Mouse (Mus musculus): Measurements from ENCODE around the gene Mrc1. TPM values are rescaled to one million over a fixed set of nuclear protein-coding genes. Genes with fewer than 3 reads are reported as not detected.
A peak's percentile ranks its signal among the peaks of the same experiment; 100 is the strongest.

Mrc1 gene
- polyA plus RNA-seq, 1 experiment from 2014 or later, result 6.1 TPM

- Histone ChIP-seq H3K4me3 (replicated peaks) (no peak overlapping the region), H3K4me2 (no peak overlapping the region), H3K9ac (no peak overlapping the region), H3K36me3 (no peaks in the 10 kb centered on the region), H3K9me3 (replicated peaks) (no peaks in the 10 kb centered on the region), H3K4me1 (replicated peaks) (no peaks in the 10 kb centered on the region), H3K27ac (no peak overlapping the region), H3K27me3 (no peaks in the 10 kb centered on the region)
- ATAC-seq (ENCODE audit: low read depth) (no peak), DNase-seq (no peak)
- WGBS (ENCODE audit: insufficient replicate concordance), result 70% methylated on average over 3 of the region's 3 CpGs
Measured at GRCm38 (mm10) chr2:14214764-14215163, 14.4 kb upstream of the Mrc1 start.

GRCm38 (mm10) chr2:14216653-14217052 lies 12.5 kb upstream of the Mrc1 start:
- H3K36me3 ChIP-seq, result no peaks in the 10 kb centered on the region
- no peaks in the 10 kb centered on the region for H3K9me3 ChIP-seq (replicated peaks)
- H3K4me2 ChIP-seq, result no peak overlapping the region
- no peak for DNase-seq
- H3K4me1 ChIP-seq (replicated peaks), result no peaks in the 10 kb centered on the region
- no peak overlapping the region for H3K4me3 ChIP-seq (replicated peaks)
- 53% methylated on average over 3 of the region's 3 CpGs for WGBS (ENCODE audit: insufficient replicate concordance)
- H3K27ac ChIP-seq, result no peak overlapping the region
- H3K27me3 ChIP-seq, result no peaks in the 10 kb centered on the region
- H3K9ac ChIP-seq, result no peak overlapping the region
- ATAC-seq (ENCODE audit: low read depth), result no peak

- H3K36me3 ChIP-seq, result no peaks in the 10 kb centered on the region
- no peak overlapping the region for H3K27ac ChIP-seq
- ATAC-seq (ENCODE audit: low read depth) (no peak), DNase-seq (no peak)
- H3K4me3 ChIP-seq (replicated peaks), result no peak overlapping the region
- 66% methylated on average over 6 of the region's 6 CpGs for WGBS (ENCODE audit: insufficient replicate concordance)
- H3K27me3 ChIP-seq, result no peaks in the 10 kb centered on the region
- H3K9me3 ChIP-seq (replicated peaks), result no peaks in the 10 kb centered on the region
- H3K9ac ChIP-seq, result no peak overlapping the region
- H3K4me1 ChIP-seq (replicated peaks), result no peaks in the 10 kb centered on the region
- H3K4me2 ChIP-seq, result no peak overlapping the region
Measured at GRCm38 (mm10) chr2:14218126-14218525, 11.1 kb upstream of the Mrc1 start.

- Histone ChIP-seq H3K27me3 (no peaks in the 10 kb centered on the region), H3K4me2 (no peak overlapping the region), H3K4me1 (replicated peaks) (no peaks in the 10 kb centered on the region), H3K9me3 (replicated peaks) (no peaks in the 10 kb centered on the region), H3K27ac (no peak overlapping the region), H3K9ac (no peak overlapping the region), H3K36me3 (no peaks in the 10 kb centered on the region), H3K4me3 (replicated peaks) (no peak overlapping the region)
- WGBS (ENCODE audit: insufficient replicate concordance), result 15% methylated on average over 4 of the region's 4 CpGs
- DNase-seq (no peak), ATAC-seq (ENCODE audit: low read depth) (no peak)
Measured at GRCm38 (mm10) chr2:14224387-14224786, 4.8 kb upstream of the Mrc1 start.

DNA sequence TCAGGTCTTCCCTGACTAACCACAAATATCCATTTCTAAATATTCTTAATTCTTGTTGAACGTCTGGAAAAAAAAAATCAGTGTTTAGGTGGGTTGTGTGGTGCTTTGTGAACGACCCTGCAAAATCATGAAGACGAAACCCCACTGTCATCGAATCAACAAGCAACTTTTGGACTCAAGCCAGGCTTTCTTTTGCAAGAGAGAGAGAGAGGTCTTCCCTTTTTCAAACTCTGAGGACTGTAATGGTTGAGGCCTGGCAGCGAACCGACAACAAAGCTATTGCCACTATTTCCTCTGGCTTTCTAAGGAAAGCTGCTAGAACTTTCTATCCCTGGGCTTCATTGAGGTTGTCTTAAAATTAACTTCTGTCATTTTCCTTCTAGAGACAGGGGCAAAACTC lies 697 bp upstream of the Mrc1 start:
- no peak overlapping the region for H3K9ac ChIP-seq
- no peaks in the 10 kb centered on the region for H3K4me1 ChIP-seq (replicated peaks)
- no peaks in the 10 kb centered on the region for H3K36me3 ChIP-seq
- H3K27ac ChIP-seq, result no peak overlapping the region
- WGBS (ENCODE audit: insufficient replicate concordance), result 53% methylated on average over 6 of the region's 6 CpGs
- ATAC-seq (ENCODE audit: low read depth), result no peak
- H3K4me2 ChIP-seq, result no peak overlapping the region
- H3K27me3 ChIP-seq, result no peaks in the 10 kb centered on the region
- H3K9me3 ChIP-seq (replicated peaks), result no peaks in the 10 kb centered on the region
- no peak overlapping the region for H3K4me3 ChIP-seq (replicated peaks)
- no peak for DNase-seq

GRCm38 (mm10) chr2:14229979-14230378 lies 787 bp downstream of the Mrc1 start:
- no peaks in the 10 kb centered on the region for H3K27me3 ChIP-seq
- WGBS (ENCODE audit: insufficient replicate concordance), result 49% methylated on average over 14 of the region's 14 CpGs
- no peaks in the 10 kb centered on the region for H3K4me1 ChIP-seq (replicated peaks)
- peak overlapping the region; percentile 27 for H3K4me3 ChIP-seq (replicated peaks)
- no peak for ATAC-seq (ENCODE audit: low read depth)
- H3K36me3 ChIP-seq, result no peaks in the 10 kb centered on the region
- H3K9ac ChIP-seq, result no peak overlapping the region
- no peaks in the 10 kb centered on the region for H3K9me3 ChIP-seq (replicated peaks)
- no peak overlapping the region for H3K27ac ChIP-seq
- DNase-seq, result no peak
- H3K4me2 ChIP-seq, result no peak overlapping the region

DNA sequence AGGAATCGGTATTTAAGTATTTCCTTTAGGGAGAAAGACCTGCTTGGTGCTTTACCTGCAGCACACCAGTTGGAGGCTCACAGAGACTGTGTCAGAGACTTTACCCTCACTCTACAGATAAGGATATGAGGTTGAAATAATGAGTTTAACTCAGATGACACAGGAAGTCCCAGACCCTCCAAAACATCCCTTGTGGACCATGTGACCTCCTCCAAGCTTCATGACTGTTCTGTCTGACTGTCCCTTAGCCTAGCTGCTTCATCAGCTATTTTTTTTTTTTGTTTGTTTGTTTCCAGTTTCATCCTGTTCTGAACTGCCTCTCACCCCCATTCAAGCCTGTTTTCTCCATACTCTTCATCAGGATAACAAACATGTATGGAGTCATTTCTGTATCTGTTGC lies 3.7 kb downstream of the Mrc1 start:
- Histone ChIP-seq H3K27ac (no peak overlapping the region), H3K9me3 (replicated peaks) (no peaks in the 10 kb centered on the region), H3K4me1 (replicated peaks) (no peaks in the 10 kb centered on the region), H3K27me3 (no peaks in the 10 kb centered on the region), H3K36me3 (no peaks in the 10 kb centered on the region), H3K9ac (no peak overlapping the region), H3K4me2 (no peak overlapping the region), H3K4me3 (replicated peaks) (no peak overlapping the region)
- DNase-seq (no peak), ATAC-seq (ENCODE audit: low read depth) (no peak)
- WGBS (ENCODE audit: insufficient replicate concordance), result 29% methylated on average over 1 of the region's 1 CpGs

- H3K36me3 ChIP-seq, result no peaks in the 10 kb centered on the region
- no peak overlapping the region for H3K4me3 ChIP-seq (replicated peaks)
- WGBS (ENCODE audit: insufficient replicate concordance), result 47% methylated on average over 2 of the region's 2 CpGs
- H3K4me2 ChIP-seq, result no peak overlapping the region
- H3K4me1 ChIP-seq (replicated peaks), result no peaks in the 10 kb centered on the region
- no peak overlapping the region for H3K27ac ChIP-seq
- H3K9ac ChIP-seq, result no peak overlapping the region
- H3K27me3 ChIP-seq, result no peaks in the 10 kb centered on the region
- H3K9me3 ChIP-seq (replicated peaks), result no peaks in the 10 kb centered on the region
- DNase-seq (no peak), ATAC-seq (ENCODE audit: low read depth) (no peak)
Measured at GRCm38 (mm10) chr2:14233983-14234382, 4.8 kb downstream of the Mrc1 start.

DNA sequence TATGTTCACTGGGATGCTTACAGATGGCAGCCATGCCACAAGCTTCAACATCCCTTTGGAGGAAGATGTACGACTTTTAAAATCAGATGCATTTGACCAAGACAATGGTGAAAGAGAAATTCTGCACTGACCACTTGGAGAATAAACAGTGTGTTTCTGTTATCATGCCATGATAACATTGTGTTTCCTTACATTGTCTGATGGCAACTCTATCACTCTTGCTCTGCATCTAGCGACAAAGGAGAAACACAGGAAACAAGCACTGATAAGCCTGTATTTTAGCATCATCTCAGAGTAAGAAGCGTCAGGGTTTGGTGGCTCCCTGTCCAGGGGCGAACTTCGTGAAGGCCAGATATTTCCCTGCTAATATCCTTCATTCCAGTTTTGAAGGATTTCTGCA lies 6.1 kb downstream of the Mrc1 start:
- no peak overlapping the region for H3K4me2 ChIP-seq
- H3K36me3 ChIP-seq, result no peaks in the 10 kb centered on the region
- no peaks in the 10 kb centered on the region for H3K27me3 ChIP-seq
- no peak overlapping the region for H3K9ac ChIP-seq
- H3K4me3 ChIP-seq (replicated peaks), result no peak overlapping the region
- no peak overlapping the region for H3K27ac ChIP-seq
- no peak for DNase-seq
- ATAC-seq (ENCODE audit: low read depth), result no peak
- WGBS (ENCODE audit: insufficient replicate concordance), result 37% methylated on average over 5 of the region's 5 CpGs
- H3K4me1 ChIP-seq (replicated peaks), result no peaks in the 10 kb centered on the region
- no peaks in the 10 kb centered on the region for H3K9me3 ChIP-seq (replicated peaks)

- DNase-seq (no peak), ATAC-seq (ENCODE audit: low read depth) (no peak)
- H3K27me3 ChIP-seq, result no peaks in the 10 kb centered on the region
- no peak overlapping the region for H3K27ac ChIP-seq
- no peaks in the 10 kb centered on the region for H3K36me3 ChIP-seq
- H3K4me1 ChIP-seq (replicated peaks), result no peaks in the 10 kb centered on the region
- H3K4me2 ChIP-seq, result no peak overlapping the region
- H3K4me3 ChIP-seq (replicated peaks), result no peak overlapping the region
- H3K9ac ChIP-seq, result no peak overlapping the region
- no peaks in the 10 kb centered on the region for H3K9me3 ChIP-seq (replicated peaks)
- 73% methylated on average over 4 of the region's 4 CpGs for WGBS (ENCODE audit: insufficient replicate concordance)
Measured at GRCm38 (mm10) chr2:14236920-14237319, 7.7 kb downstream of the Mrc1 start.

DNA sequence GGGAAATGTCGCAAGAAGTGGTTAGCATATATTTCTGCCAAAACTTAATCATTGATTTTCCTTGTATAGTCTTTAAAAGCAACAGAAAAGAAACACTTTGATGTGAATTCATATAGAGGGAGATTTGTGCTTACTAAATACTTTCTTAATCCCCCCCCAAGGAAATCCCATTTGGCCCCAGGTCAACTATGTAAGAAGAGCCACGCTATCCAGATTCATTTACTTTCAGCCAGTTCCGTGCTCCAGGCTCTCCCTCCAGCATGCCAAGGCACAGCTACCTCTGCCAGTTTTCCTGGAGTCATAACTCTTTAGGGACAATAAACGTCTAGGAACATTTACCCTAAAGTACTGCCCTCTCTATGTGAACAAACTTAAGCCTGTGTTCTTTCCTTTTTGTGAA lies 8.5 kb downstream of the Mrc1 start:
- Histone ChIP-seq H3K27me3 (no peaks in the 10 kb centered on the region), H3K9ac (no peak overlapping the region), H3K4me2 (no peak overlapping the region), H3K27ac (no peak overlapping the region), H3K4me3 (replicated peaks) (no peak overlapping the region), H3K4me1 (replicated peaks) (no peaks in the 10 kb centered on the region), H3K9me3 (replicated peaks) (no peaks in the 10 kb centered on the region), H3K36me3 (no peaks in the 10 kb centered on the region)
- ATAC-seq (ENCODE audit: low read depth) (no peak), DNase-seq (no peak)
- 58% methylated on average over 4 of the region's 4 CpGs for WGBS (ENCODE audit: insufficient replicate concordance)

- 54% methylated on average over 5 of the region's 5 CpGs for WGBS (ENCODE audit: insufficient replicate concordance)
- ATAC-seq (ENCODE audit: low read depth), result no peak
- no peak overlapping the region for H3K4me3 ChIP-seq (replicated peaks)
Measured at GRCm38 (mm10) chr2:14239151-14239550, 10.0 kb downstream of the Mrc1 start.

GRCm38 (mm10) chr2:14244157-14244556 lies 15.0 kb downstream of the Mrc1 start:
- no peaks in the 10 kb centered on the region for H3K36me3 ChIP-seq
- no peak overlapping the region for H3K4me2 ChIP-seq
- no peaks in the 10 kb centered on the region for H3K27me3 ChIP-seq
- no peak overlapping the region for H3K9ac ChIP-seq
- no peak for DNase-seq
- H3K27ac ChIP-seq, result no peak overlapping the region
- H3K4me3 ChIP-seq (replicated peaks), result no peak overlapping the region
- no peaks in the 10 kb centered on the region for H3K4me1 ChIP-seq (replicated peaks)
- 76% methylated on average over 5 of the region's 5 CpGs for WGBS (ENCODE audit: insufficient replicate concordance)
- no peak for ATAC-seq (ENCODE audit: low read depth)
- no peaks in the 10 kb centered on the region for H3K9me3 ChIP-seq (replicated peaks)

More at GRCm38 (mm10) chr2:14239151-14239550, 10.0 kb downstream of the Mrc1 start:
- no peaks in the 10 kb centered on the region for H3K36me3 ChIP-seq
- H3K4me1 ChIP-seq (replicated peaks), result no peaks in the 10 kb centered on the region
- H3K27me3 ChIP-seq, result no peaks in the 10 kb centered on the region
- H3K4me2 ChIP-seq, result no peak overlapping the region
- H3K27ac ChIP-seq, result no peak overlapping the region
- no peak for DNase-seq
- no peak overlapping the region for H3K9ac ChIP-seq
- H3K9me3 ChIP-seq (replicated peaks), result no peaks in the 10 kb centered on the region

Measured in liver, embryonic 13.5 days (tissue).